Mouse (Mus musculus) embryonic fibroblast, embryonic 13.5 days (primary cell): Measurements from ENCODE around the gene Acod1. TPM values are rescaled to one million over a fixed set of nuclear protein-coding genes. Genes with fewer than 3 reads are reported as not detected.

Experiments
- H3K27ac ChIP-seq: 2 replicates; pipeline ENCODE4 v1.5.1; 2012; ENCODE audit warnings: low read length, control low read depth, inconsistent platforms; ENCODE audit not compliant: insufficient read depth
- H3K4me1 ChIP-seq: 2 replicates; pipeline ENCODE4 v1.6.1; 2011; ENCODE audit warnings: low read length; ENCODE audit not compliant: control insufficient read depth, insufficient read depth
- H3K4me3 ChIP-seq: 2 replicates; pipeline ENCODE4 v1.5.1; 2011; ENCODE audit warnings: mild to moderate bottlenecking, control low read depth, low read length; ENCODE audit not compliant: insufficient read depth
- CTCF ChIP-seq: IDR thresholded peaks from 2 replicates; pipeline ENCODE4 v1.5.1; 2011; ENCODE audit warnings: mild to moderate bottlenecking, control low read depth, low read length, moderate library complexity, borderline replicate concordance; ENCODE audit not compliant: insufficient read depth
- POLR2A ChIP-seq: IDR thresholded peaks from 2 replicates; pipeline ENCODE4 v1.6.1; 2011; ENCODE audit warnings: low read depth, mild to moderate bottlenecking, control low read depth, low read length, moderate library complexity
- polyA plus RNA-seq: library from polyadenylated mRNA; stranded (reverse); fragments of >200 nt; gene quantifications from 2 replicates; pipeline ENCODE4 v1.2.4, GENCODE M21; 2011; ENCODE audit warnings: low read depth; ENCODE audit not compliant: missing spikeins, insufficient read length

Acod1 gene
- polyA plus RNA-seq, 1 experiment, result not detected

DNA sequence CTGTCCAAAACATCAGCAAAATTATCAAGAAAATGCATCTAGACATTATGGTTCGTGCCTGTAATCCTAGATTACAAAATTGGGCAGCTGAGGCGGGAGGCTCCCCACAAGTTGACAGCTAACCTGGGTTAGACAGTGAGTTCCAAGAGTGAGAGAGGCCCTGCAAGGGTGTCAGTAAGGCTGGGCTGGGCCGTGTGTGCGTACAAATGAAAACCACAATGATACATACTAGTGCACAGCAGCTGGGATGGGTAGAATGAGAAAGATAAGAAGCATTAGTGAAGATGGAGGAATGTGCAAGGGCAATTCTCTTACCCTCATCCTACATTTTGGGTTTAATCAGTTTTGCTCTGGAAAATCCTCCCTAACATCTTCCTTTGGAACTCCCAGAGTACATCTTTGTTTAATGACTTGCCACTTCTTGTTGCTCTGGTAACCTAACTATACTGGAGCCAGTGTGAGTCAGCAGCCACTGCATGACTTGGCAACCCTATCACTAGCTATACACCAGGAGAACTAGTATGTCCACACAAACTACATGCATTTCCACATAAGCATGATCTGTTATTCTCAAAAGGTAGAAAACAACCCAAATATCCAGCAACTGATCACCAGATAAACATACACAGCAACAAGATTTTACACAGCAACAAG lies 40.0 kb downstream of the Acod1 start:
- no peaks in the 10 kb centered on the region for H3K4me1 ChIP-seq
- no peak overlapping the region for H3K4me3 ChIP-seq
- TF ChIP-seq POLR2A, result no peak
- no peak for TF ChIP-seq CTCF
- H3K27ac ChIP-seq, result no peak overlapping the region

DNA sequence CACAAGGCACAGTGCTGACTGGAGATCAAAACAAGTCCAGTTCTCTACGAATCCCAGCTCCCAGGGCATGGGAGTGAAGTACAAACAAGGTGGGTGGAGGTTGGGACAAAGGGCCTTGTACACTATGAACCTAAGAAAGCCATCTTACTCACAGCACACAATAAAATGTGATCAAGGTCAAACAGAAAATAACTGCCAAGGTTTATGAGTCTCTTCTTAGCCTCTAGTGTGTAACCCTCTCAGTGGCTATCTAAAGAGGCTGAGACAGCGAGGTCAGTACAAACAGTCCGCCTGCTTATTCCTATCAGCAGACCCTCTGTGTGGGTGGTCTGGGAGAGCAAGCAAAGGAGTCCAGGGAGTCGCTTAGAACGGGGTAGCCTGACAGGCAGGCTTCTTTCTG lies 41.1 kb downstream of the Acod1 start:
- no peak overlapping the region for H3K4me3 ChIP-seq
- H3K27ac ChIP-seq, result no peak overlapping the region
- no peaks in the 10 kb centered on the region for H3K4me1 ChIP-seq
- TF ChIP-seq CTCF (no peak), POLR2A (no peak)

DNA sequence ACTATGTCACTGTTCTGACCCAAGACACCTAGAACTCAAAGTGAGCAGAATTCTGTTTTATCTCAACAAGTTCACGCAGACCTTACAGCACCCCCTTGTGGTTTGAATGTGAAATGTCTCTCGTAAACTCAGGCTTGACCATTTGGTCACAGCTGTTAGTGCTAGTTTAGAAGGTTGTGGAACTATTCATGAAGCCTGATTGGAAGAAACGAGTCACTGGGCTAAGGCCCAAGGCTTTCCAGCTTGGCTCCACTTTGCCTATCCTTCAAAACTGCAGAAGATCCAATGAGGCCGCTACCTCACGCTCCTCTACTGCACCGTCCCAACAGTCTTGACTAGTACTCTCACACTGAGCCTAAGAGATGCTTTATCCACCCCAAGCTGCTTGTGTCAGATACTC lies 41.8 kb downstream of the Acod1 start:
- H3K27ac ChIP-seq, result no peak overlapping the region
- TF ChIP-seq POLR2A, result no peak
- TF ChIP-seq CTCF, result no peak
- H3K4me3 ChIP-seq, result no peak overlapping the region
- no peaks in the 10 kb centered on the region for H3K4me1 ChIP-seq

DNA sequence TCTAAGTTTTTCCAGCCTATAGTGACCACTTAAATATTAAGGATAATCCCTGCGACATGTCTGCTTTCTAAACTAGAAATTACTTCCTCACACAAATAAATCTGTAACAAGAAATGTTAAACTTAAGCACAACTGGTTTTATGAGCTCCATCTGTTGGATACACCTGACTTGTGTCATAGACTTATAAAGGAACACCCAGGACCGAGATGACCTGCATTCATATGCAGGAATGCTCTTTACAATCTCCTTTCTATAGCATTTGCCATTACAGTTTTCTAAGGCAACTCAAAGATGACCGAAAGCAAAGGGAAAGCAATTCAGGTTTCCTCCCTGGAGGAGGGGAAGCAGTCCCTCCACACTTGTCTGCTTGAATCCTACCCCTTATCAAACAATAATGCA lies 46.5 kb downstream of the Acod1 start:
- TF ChIP-seq CTCF (no peak), POLR2A (no peak)
- H3K4me1 ChIP-seq, result peaks cover 6% of the 10 kb centered on the region
- no peak overlapping the region for H3K27ac ChIP-seq
- H3K4me3 ChIP-seq, result no peak overlapping the region

DNA sequence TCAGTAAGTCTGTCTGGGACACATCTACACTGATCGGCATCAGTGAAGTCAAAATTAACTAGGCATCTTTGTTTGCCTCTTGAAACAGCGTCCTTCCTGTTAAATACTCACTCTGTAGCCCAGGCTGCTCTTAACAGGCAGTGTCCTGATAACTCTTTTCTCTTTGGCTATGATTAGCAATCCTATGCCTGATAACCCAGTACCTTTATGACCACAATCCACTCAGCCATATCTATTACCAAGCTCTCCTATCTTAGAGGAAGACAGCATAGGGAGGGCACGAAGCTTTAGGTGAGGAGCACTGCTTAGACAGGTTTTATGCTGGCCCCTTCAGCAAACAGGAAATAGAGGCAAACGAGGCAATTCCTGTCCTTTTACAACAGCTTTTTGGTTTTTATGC lies 46.9 kb downstream of the Acod1 start:
- peaks cover 6% of the 10 kb centered on the region for H3K4me1 ChIP-seq
- no peak overlapping the region for H3K27ac ChIP-seq
- H3K4me3 ChIP-seq, result no peak overlapping the region
- TF ChIP-seq POLR2A (no peak), CTCF (no peak)

DNA sequence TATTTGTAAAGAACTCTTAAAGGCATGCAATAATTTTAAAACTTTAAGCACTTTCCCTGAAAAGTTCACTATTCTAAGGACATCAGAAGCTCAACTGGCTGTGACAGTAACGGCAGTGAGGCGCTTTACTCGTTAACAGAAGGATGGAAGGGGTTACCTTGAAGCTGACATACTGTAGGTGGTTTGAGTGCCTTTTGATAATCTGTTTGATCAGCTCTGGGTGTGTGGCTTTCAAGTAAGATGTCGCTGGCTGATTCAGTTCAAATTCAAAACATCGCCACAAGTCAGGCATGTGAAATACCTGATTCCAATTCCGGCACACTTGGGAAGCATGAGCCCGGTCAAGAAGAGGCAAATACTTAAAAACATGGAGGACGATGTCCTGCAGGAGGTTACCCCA lies 48.3 kb downstream of the Acod1 start:
- Histone ChIP-seq H3K27ac (no peak overlapping the region), H3K4me3 (no peak overlapping the region), H3K4me1 (peaks cover 6% of the 10 kb centered on the region)
- TF ChIP-seq CTCF (no peak), POLR2A (no peak)

DNA sequence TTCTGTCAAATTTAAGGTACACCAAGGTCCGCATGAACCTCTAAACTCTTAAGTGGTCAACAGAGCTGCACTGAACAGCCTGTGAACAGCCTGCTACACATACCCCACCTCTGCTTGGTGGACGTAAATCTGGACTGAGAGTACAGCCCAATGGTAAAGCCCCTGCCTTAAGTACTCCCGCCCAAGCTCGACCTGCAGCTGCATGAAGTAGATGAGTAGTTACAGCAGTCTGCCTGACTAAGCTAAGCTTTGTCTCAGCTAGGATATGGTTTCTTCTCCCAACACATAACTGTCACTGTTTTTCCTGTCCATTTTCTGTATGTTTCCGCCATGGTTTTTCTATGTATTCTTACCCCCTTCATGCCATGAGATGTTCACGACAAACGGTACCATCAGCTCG lies 49.0 kb downstream of the Acod1 start:
- H3K4me3 ChIP-seq, result no peak overlapping the region
- H3K4me1 ChIP-seq, result peaks cover 6% of the 10 kb centered on the region
- no peak overlapping the region for H3K27ac ChIP-seq
- no peak for TF ChIP-seq POLR2A
- TF ChIP-seq CTCF, result no peak

DNA sequence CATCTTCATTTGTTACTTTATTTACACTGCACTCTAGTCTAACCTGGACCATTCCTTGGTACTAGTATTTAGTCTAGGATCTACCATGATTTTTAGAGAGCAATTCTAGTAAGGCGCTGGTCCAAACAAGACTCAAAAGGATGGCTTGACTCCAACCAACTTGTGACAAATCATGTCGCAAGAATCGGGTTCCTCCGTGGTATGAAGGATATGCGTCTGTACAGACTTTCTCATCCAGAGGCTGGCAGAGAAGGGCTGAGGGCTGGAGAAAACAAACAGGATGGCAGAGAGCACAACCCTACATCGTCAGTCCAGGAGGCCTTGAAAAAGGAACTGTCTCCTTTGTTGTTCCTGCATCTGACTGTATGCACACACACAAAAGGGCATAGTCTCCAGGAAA lies 49.8 kb downstream of the Acod1 start:
- Histone ChIP-seq H3K4me3 (no peak overlapping the region), H3K4me1 (peaks cover 6% of the 10 kb centered on the region), H3K27ac (no peak overlapping the region)
- TF ChIP-seq POLR2A, result no peak
- TF ChIP-seq CTCF, result no peak

DNA sequence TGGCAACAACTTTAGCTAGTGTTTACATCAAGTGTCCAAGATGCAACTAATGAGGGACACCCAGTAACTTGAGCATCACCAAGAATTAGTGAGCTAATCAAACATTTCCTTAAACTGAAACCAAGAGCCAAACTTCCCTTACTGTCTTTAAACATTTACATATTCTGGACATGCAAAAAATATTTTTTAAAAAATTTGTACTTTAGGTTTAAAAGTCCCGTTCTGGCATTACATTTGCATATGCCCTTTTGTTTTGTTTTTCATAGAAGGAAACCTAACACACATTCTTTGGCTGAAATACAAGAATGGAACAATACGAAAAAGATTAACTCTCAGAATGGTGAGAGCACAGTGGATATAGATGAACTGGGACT lies 51.4 kb downstream of the Acod1 start:
- Histone ChIP-seq H3K27ac (peak overlapping the region; percentile 47), H3K4me1 (peaks cover 6% of the 10 kb centered on the region), H3K4me3 (peak overlapping the region; percentile 77)
- no peak for TF ChIP-seq CTCF

DNA sequence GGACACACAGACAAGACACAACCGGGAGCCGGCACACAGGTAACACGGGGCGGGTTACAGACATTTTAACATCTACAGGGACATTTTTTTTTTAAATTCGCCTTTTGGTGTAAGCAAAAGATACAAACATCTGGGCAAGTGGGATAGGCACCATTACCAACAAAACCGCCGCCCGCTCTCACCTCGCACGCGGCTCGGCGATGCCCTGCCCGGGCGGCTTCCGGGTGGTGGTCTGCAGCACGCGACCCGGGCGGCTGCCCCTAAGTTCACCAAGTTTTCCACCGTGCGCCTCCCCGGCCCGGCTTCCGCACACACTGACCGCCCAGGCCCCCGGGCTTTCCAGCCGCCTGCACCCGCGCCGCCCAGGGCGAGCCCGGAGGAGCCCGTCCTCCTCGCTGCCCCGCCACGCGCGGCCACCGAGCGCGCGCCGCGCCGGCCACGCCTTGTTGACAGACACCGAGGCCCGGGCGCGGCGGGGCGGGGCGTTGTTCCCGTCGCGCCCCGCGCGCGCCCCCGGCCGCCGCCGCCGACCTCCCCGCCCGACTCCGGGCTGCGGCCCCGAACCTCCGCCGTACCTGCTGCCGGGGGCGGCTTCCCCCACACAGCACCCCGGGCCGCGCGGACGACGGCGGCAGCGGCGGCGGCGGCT lies 51.9 kb downstream of the Acod1 start:
- H3K4me3 ChIP-seq, result peak overlapping the region; percentile 83
- no peak for TF ChIP-seq CTCF
- TF ChIP-seq POLR2A, result peak; percentile 44; the same call in 1 of the 2 replicates
- H3K4me1 ChIP-seq, result peaks cover 6% of the 10 kb centered on the region
- peak overlapping the region; percentile 98 for H3K27ac ChIP-seq
